Mouse (Mus musculus): ENCODE measurements at regions not wholly inside any gene's neighbourhood (a gene's known extent, or its start where the extent isn't known, plus 50 kb on each side); places are given as distances from the start of the nearest gene placed in this dataset.

DNA sequence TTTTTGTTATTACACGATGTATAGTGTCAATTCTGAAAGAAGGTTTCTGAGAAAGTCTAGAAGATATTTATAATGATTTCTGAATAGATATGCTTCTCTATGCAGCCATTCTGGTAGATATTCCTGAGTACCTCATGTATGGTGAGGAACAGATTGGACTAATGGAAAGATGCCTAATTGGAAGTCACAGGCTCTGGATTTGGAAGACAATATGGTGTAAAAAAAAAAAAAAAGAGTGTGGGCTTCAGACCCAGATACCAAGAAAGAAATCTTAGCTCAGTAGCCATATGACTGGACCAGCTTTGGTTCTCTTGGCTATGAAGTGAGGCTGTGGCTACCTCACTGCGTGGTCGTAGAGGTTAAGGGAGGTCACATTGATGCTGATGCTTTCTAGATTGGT lies 311.0 kb downstream of the Foxo1 start:
- no peak overlapping the region for H3K9ac ChIP-seq (replicated peaks)
- TF ChIP-seq EP300 (IDR thresholded peaks at IDR 0.05; ENCODE audit: low read depth), result no peak
- TF ChIP-seq CTCF (IDR thresholded peaks at IDR 0.05; ENCODE audit: low read depth), result no peak
- H3K36me3 ChIP-seq (replicated peaks; ENCODE audit: control insufficient read depth, insufficient read depth, low read depth), result no peaks in the 10 kb centered on the region
- no peak overlapping the region for H3K27ac ChIP-seq
- DNase-seq (ENCODE audit: low read depth in 3 of 3, low spot score in 3 of 3) (no peak), ATAC-seq (ENCODE audit: insufficient read depth) (no peak)
- H3K4me2 ChIP-seq (ENCODE audit: low read depth), result no peak overlapping the region
- 65% methylated on average over 3 of the region's 3 CpGs for WGBS (ENCODE audit: insufficient replicate concordance)
- no peak overlapping the region for H3K4me3 ChIP-seq (ENCODE audit: insufficient read depth in 1 of 2, low read depth in 2 of 2, low read length in 2 of 2)
- no peaks in the 10 kb centered on the region for H3K9me3 ChIP-seq (ENCODE audit: control insufficient read depth, low read length)
- no peaks in the 10 kb centered on the region for H3K4me1 ChIP-seq (replicated peaks; ENCODE audit: control insufficient read depth in 2 of 2, insufficient read depth in 2 of 2, low read length in 1 of 2)
- H3K27me3 ChIP-seq (ENCODE audit: control insufficient read depth, insufficient read depth, low read length), result no peaks in the 10 kb centered on the region

DNA sequence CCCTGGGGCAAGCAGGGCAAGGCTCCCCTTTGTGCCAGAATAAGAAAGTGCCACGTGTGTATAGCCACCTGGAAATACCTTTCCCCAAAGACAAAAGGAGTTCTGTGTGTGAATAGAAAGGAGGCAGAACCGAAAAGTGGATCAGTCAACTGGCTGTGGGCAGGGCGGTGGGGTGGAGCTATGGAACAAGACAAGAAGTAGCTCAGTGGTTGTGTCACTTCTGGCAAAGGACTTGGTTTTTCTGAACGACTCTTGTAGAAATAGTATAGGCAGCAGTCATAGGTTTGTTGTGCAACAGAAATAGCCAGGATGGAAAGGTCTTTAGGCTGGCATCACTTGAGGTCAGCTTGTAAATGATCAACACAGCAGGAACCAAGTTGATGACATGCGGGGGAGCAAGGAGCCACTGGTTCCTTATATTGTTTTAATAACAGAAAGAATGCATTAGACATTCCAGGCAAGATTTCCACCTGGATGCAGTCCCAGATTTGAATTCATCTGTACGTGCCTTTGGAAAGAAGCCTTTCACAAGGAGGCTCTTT lies 308.6 kb downstream of the Foxo1 start:
- 53% methylated on average over 6 of the region's 6 CpGs for WGBS (ENCODE audit: insufficient replicate concordance)
- DNase-seq (ENCODE audit: low read depth in 3 of 3, low spot score in 3 of 3) (no peak), ATAC-seq (ENCODE audit: insufficient read depth) (no peak)
- H3K9ac ChIP-seq (replicated peaks), result no peak overlapping the region
- no peak for TF ChIP-seq CTCF (IDR thresholded peaks at IDR 0.05; ENCODE audit: low read depth)
- TF ChIP-seq EP300 (IDR thresholded peaks at IDR 0.05; ENCODE audit: low read depth), result no peak
- H3K9me3 ChIP-seq (ENCODE audit: control insufficient read depth, low read length), result no peaks in the 10 kb centered on the region
- no peak overlapping the region for H3K4me2 ChIP-seq (ENCODE audit: low read depth)
- no peak overlapping the region for H3K27ac ChIP-seq
- no peaks in the 10 kb centered on the region for H3K27me3 ChIP-seq (ENCODE audit: control insufficient read depth, insufficient read depth, low read length)
- no peaks in the 10 kb centered on the region for H3K4me1 ChIP-seq (replicated peaks; ENCODE audit: control insufficient read depth in 2 of 2, insufficient read depth in 2 of 2, low read length in 1 of 2)
- H3K36me3 ChIP-seq (replicated peaks; ENCODE audit: control insufficient read depth, insufficient read depth, low read depth), result no peaks in the 10 kb centered on the region
- no peak overlapping the region for H3K4me3 ChIP-seq (ENCODE audit: insufficient read depth in 1 of 2, low read depth in 2 of 2, low read length in 2 of 2)

GRCm38 (mm10) chr3:52575237-52575798 lies 307.2 kb downstream of the Foxo1 start:
- WGBS (ENCODE audit: insufficient replicate concordance), result 75% methylated on average over 8 of the region's 8 CpGs
- DNase-seq (ENCODE audit: low read depth in 3 of 3, low spot score in 3 of 3) (no peak), ATAC-seq (ENCODE audit: insufficient read depth) (no peak)
- H3K9ac ChIP-seq (replicated peaks), result no peak overlapping the region
- no peaks in the 10 kb centered on the region for H3K27me3 ChIP-seq (ENCODE audit: control insufficient read depth, insufficient read depth, low read length)
- no peak for TF ChIP-seq CTCF (IDR thresholded peaks at IDR 0.05; ENCODE audit: low read depth)
- no peak for TF ChIP-seq EP300 (IDR thresholded peaks at IDR 0.05; ENCODE audit: low read depth)
- H3K36me3 ChIP-seq (replicated peaks; ENCODE audit: control insufficient read depth, insufficient read depth, low read depth), result no peaks in the 10 kb centered on the region
- no peak overlapping the region for H3K4me2 ChIP-seq (ENCODE audit: low read depth)
- H3K9me3 ChIP-seq (ENCODE audit: control insufficient read depth, low read length), result no peaks in the 10 kb centered on the region
- H3K4me3 ChIP-seq (ENCODE audit: insufficient read depth in 1 of 2, low read depth in 2 of 2, low read length in 2 of 2), result no peak overlapping the region
- H3K4me1 ChIP-seq (replicated peaks; ENCODE audit: control insufficient read depth in 2 of 2, insufficient read depth in 2 of 2, low read length in 1 of 2), result no peaks in the 10 kb centered on the region
- H3K27ac ChIP-seq, result no peak overlapping the region

- no peak overlapping the region for H3K4me3 ChIP-seq (ENCODE audit: insufficient read depth in 1 of 2, low read depth in 2 of 2, low read length in 2 of 2)
- H3K27me3 ChIP-seq (ENCODE audit: control insufficient read depth, insufficient read depth, low read length), result no peaks in the 10 kb centered on the region
- TF ChIP-seq CTCF (IDR thresholded peaks at IDR 0.05; ENCODE audit: low read depth) (no peak), EP300 (IDR thresholded peaks at IDR 0.05; ENCODE audit: low read depth) (no peak)
- no peak overlapping the region for H3K9ac ChIP-seq (replicated peaks)
- no peaks in the 10 kb centered on the region for H3K9me3 ChIP-seq (ENCODE audit: control insufficient read depth, low read length)
- H3K27ac ChIP-seq, result no peak overlapping the region
- WGBS (ENCODE audit: insufficient replicate concordance), result 59% methylated on average over 6 of the region's 6 CpGs
- ATAC-seq (ENCODE audit: insufficient read depth), result no peak
- no peaks in the 10 kb centered on the region for H3K4me1 ChIP-seq (replicated peaks; ENCODE audit: control insufficient read depth in 2 of 2, insufficient read depth in 2 of 2, low read length in 1 of 2)
- no peak for DNase-seq (ENCODE audit: low read depth in 3 of 3, low spot score in 3 of 3)
- no peaks in the 10 kb centered on the region for H3K36me3 ChIP-seq (replicated peaks; ENCODE audit: control insufficient read depth, insufficient read depth, low read depth)
- H3K4me2 ChIP-seq (ENCODE audit: low read depth), result no peak overlapping the region
Observed at GRCm38 (mm10) chr3:52574341-52574740, 306.2 kb downstream of the Foxo1 start.

DNA sequence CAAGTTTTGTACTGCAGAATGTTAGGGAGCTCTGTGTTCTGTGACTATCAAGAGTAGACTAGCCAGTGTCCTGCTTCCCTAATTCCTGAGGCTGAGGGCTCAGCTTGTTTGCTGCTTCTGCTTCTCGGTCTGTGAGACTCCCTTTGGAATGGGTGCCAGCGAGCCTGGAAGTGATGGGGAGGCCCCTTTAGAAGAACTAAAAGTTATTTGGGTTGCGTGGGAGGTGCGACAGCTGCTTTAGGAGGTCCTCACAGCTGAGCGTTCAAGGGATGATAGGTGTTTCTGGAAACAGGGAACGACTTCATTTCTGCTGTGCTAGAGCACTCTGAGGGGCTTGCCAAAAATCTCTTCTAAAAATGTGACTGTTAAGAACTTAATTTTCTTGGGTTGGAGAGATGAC lies 305.7 kb downstream of the Foxo1 start:
- DNase-seq (ENCODE audit: low read depth in 3 of 3, low spot score in 3 of 3) (no peak), ATAC-seq (ENCODE audit: insufficient read depth) (no peak)
- Histone ChIP-seq H3K9me3 (ENCODE audit: control insufficient read depth, low read length) (no peaks in the 10 kb centered on the region), H3K27me3 (ENCODE audit: control insufficient read depth, insufficient read depth, low read length) (no peaks in the 10 kb centered on the region), H3K27ac (no peak overlapping the region), H3K4me2 (ENCODE audit: low read depth) (no peak overlapping the region), H3K4me3 (ENCODE audit: insufficient read depth in 1 of 2, low read depth in 2 of 2, low read length in 2 of 2) (no peak overlapping the region), H3K9ac (replicated peaks) (no peak overlapping the region), H3K4me1 (replicated peaks; ENCODE audit: control insufficient read depth in 2 of 2, insufficient read depth in 2 of 2, low read length in 1 of 2) (no peaks in the 10 kb centered on the region), H3K36me3 (replicated peaks; ENCODE audit: control insufficient read depth, insufficient read depth, low read depth) (no peaks in the 10 kb centered on the region)
- no peak for TF ChIP-seq CTCF (IDR thresholded peaks at IDR 0.05; ENCODE audit: low read depth)
- no peak for TF ChIP-seq EP300 (IDR thresholded peaks at IDR 0.05; ENCODE audit: low read depth)
- WGBS (ENCODE audit: insufficient replicate concordance), result 64% methylated on average over 6 of the region's 6 CpGs
